26 mouse cellular contexts compared by ENCODE assay signal in the genomic region with DNA sequence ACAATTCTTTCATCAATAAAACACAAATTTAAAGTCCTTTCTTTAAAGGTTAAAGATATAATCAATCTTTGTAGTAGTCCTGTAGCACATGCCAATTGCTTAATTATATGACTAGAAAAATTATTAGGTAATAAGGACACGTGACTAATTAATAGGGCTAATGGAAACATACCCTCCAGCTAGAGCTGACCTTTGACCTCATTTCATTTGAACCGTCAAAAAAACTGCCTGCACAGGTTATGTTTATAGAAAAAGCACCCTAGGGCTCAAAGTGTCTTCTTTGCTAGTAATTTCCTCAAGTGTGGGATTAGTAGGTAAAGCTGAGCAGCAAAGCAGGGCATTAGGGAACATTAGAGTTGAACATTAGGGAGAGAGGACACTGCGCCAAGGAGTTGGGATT. TPM values are rescaled to one million over a fixed set of nuclear protein-coding genes. Genes with fewer than 3 reads are reported as not detected.
DNase-seq lines count a peak whose midpoint lies in the region; ATAC-seq lines count a peak whose summit lies in the region.
"Had no signal": no experiment of that assay in that cellular context is flagged by ENCODE, and none has a peak within 500 bp of the region (broad histone marks: within the 10 kb centered on the region; RNA-seq: fewer than 3 reads in every experiment).

No protein-coding gene starts in this region.

- no peak overlapping the region for H3K4me3 ChIP-seq in kidney, embryonic 16.5 days (ENCODE audit: low read length)
- H3K4me3 ChIP-seq: embryonic facial prominence, embryonic 10.5 days; embryonic facial prominence, embryonic 13.5 days; erythroblast, embryonic 14.5 days; forebrain, embryonic 10.5 days; forebrain, embryonic 13.5 days; hindbrain, embryonic 12.5 days; hindbrain, embryonic 15.5 days; intestine, embryonic 15.5 days had no signal

- no peaks in the 10 kb centered on the region for H3K36me3 ChIP-seq in kidney, embryonic 16.5 days (ENCODE audit: insufficient read depth, low read length)
- H3K36me3 ChIP-seq: embryonic facial prominence, embryonic 10.5 days; embryonic facial prominence, embryonic 13.5 days; forebrain, embryonic 10.5 days; hindbrain, embryonic 12.5 days; hindbrain, embryonic 15.5 days; intestine, embryonic 15.5 days had no signal

- no peak overlapping the region for H3K4me2 ChIP-seq in kidney, embryonic 16.5 days (replicated peaks; ENCODE audit: low read depth, low read length)
- H3K4me2 ChIP-seq: embryonic facial prominence, embryonic 13.5 days; forebrain, embryonic 13.5 days; heart, embryonic 11.5 days; hindbrain, embryonic 12.5 days; hindbrain, embryonic 15.5 days; intestine, embryonic 15.5 days had no signal

- H3K9me3 ChIP-seq in kidney, embryonic 16.5 days (ENCODE audit: low read length): no peaks in the 10 kb centered on the region
- H3K9me3 ChIP-seq: embryonic facial prominence, embryonic 10.5 days; embryonic facial prominence, embryonic 13.5 days; forebrain, embryonic 10.5 days; forebrain, embryonic 13.5 days; hindbrain, embryonic 12.5 days; hindbrain, embryonic 15.5 days; intestine, embryonic 15.5 days had no signal

- intact Hi-C loops in gastrocnemius, postnatal 14 days (cut with DNase I; ENCODE audit: low total_unique reads): no loop called here

- DNase-seq in kidney, adult 9 months: peak; percentile 33
- peak; percentile 84 for DNase-seq in fat pad, adult 2 months (ENCODE audit: extremely low read depth, low read depth, low spot score)
- DNase-seq in gonadal fat pad, adult 2 months (ENCODE audit: low read depth): peak; percentile 81
- no peak for DNase-seq in gastrocnemius, postnatal 14 days
- DNase-seq: adrenal gland, postnatal 10 days; adrenal gland, postnatal 36 days; cerebellum, adult 18-20 months; cerebellum, adult 9-10 months; cerebellum, postnatal 14 days; embryo, embryonic 11 days; gastrocnemius, postnatal 36 days; heart, adult 11 months had no signal

- no peaks in the 10 kb centered on the region for H3K4me1 ChIP-seq in kidney, embryonic 16.5 days (ENCODE audit: insufficient read depth, low read length)
- H3K4me1 ChIP-seq: embryonic facial prominence, embryonic 13.5 days; forebrain, embryonic 13.5 days; hindbrain, embryonic 12.5 days; hindbrain, embryonic 15.5 days; intestine, embryonic 15.5 days had no signal

- 57% methylated on average over 3 of the region's 3 CpGs for WGBS in kidney, embryonic 16.5 days

- ATAC-seq in kidney, embryonic 16.5 days (ENCODE audit: low FRiP score, low TSS enrichment): no peak
- ATAC-seq in monocyte, adult 5-6 weeks (replicated peaks; ENCODE audit: insufficient number of reproducible peaks, low FRiP score, low TSS enrichment, poor library complexity, severe bottlenecking): no peak
- ATAC-seq: CD4-positive, CD25-positive, alpha-beta regulatory T cell, adult 4 months; forebrain, embryonic 13.5 days; forebrain, embryonic 16.5 days; intestine, embryonic 15.5 days; Patski had no signal

- no peaks in the 10 kb centered on the region for H3K27me3 ChIP-seq in kidney, embryonic 16.5 days (ENCODE audit: insufficient read depth, low read length)
- H3K27me3 ChIP-seq: embryonic facial prominence, embryonic 13.5 days; forebrain, embryonic 13.5 days; hindbrain, embryonic 12.5 days; hindbrain, embryonic 15.5 days; intestine, embryonic 15.5 days; Patski had no signal

- no peak overlapping the region for H3K27ac ChIP-seq in kidney, embryonic 16.5 days (ENCODE audit: low read length)
- H3K27ac ChIP-seq: embryonic facial prominence, embryonic 10.5 days; embryonic facial prominence, embryonic 13.5 days; forebrain, embryonic 10.5 days; forebrain, embryonic 13.5 days; hindbrain, embryonic 12.5 days; hindbrain, embryonic 15.5 days; intestine, embryonic 15.5 days had no signal

- H3K9ac ChIP-seq in kidney, embryonic 16.5 days (replicated peaks; ENCODE audit: low read length): no peak overlapping the region
- H3K9ac ChIP-seq: embryonic facial prominence, embryonic 13.5 days; forebrain, embryonic 13.5 days; hindbrain, embryonic 12.5 days; hindbrain, embryonic 15.5 days; intestine, embryonic 15.5 days had no signal

RNA-seq across cellular contexts. Expression of a gene that starts 9.2 kb away (rescaled TPM):
- polyA plus RNA-seq in kidney, embryonic 16.5 days (2015; fragmentation: Nextera tagmentation; extraction: Ambion mirVana): 18.9 and 19.6 TPM in 2 replicates
- 23.7 and 25.4 TPM in 2 replicates for polyA plus RNA-seq in gonadal fat pad, adult 2 months (2012; rRNA removed)
- 354 to 365 TPM (median 355 TPM) in 3 replicates for total RNA-seq in monocyte, adult 5-6 weeks (2017)
- total RNA-seq in gastrocnemius, postnatal 14 days (2021): 10 to 100 TPM; 46.5 to 50.9 TPM
